Mouse (Mus musculus) urinary bladder, postnatal 4 days (tissue): ENCODE data around the gene Prox1.

Experiments
- DNase-seq, 2 experiments: peaks; one replicate each; pipeline ENCODE4 v3.0.0; 2021 to 2022; ENCODE audit warnings: low spot score in 2 of 2

Prox1 gene

GRCm38 (mm10) chr1:190173596-190173995 is 3.1 kb upstream of the Prox1 start:
- DNase-seq, result no peak

- no peak for DNase-seq
Observed at GRCm38 (mm10) chr1:190172979-190173461, 2.5 kb upstream of the Prox1 start.

DNA sequence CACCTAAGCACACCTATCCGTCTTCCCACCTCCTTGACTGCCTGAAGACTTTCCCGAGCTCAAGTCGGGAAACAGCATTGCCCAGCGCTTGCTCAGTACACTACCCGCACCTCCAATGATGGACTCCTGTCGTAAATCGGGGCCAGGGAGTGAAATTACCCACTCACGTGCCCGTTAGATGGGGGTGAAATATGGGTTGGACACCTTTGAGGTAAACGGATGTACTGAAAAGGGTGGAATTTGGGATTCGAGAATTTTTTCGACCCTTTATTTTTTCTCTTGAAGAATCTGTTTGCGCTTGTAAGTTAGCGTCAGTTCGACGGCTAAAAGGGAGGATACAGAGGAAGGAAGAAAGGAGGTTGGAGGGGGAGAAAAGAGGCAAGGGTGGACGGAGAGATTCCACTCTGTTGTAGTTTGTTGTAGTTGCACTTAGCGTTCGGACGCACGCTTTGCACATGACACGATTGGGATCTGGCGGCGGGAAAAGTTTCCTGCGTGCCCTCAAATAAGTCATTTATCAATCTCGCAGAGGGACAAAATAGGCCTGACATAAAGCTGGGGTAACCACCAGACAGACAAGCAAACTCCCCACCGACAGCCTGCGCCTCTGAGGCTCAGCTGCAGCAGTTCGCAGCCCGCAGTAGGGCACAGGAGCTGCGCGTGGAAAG is 1.9 kb upstream of the Prox1 start:
- no peak for DNase-seq

DNA sequence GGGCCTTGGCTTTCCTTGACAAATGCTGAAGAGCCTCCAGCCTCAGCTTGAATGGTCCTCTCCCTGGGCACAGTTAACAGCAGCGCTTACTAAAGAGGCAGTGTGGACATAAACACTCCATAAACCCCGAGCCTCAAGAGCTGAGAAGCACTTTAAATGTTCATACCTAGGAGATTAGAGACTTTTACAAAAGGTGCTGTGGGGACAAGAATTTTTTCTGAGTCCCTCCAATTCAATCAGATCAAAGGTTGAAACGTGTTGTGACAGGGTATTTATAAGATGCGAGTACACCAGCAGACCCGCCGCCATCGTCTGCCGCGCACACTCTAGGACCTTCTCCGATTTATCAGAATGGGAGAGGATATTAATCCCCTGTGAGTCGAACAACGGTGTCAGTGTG is 1.2 kb upstream of the Prox1 start:
- DNase-seq, result no peak

DNA sequence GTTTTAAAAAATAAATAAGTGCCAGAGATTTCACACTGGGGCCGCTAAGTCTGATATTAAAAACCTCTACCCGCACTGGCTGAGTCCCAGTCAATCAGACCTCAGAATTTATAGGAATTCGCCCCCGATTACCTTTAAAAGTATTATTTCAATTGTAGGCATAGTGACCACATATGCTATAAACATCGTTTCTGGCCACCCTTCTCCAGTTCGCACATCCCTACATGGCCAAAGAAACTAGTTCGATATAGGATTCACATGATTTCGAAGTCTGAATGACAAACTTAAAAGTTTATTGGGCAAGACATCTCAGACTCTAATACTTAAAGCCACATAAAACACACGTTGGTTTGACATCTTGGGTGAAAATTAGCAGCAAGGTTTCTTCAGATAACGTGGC is 827 bp upstream of the Prox1 start:
- DNase-seq, result no peak

DNA sequence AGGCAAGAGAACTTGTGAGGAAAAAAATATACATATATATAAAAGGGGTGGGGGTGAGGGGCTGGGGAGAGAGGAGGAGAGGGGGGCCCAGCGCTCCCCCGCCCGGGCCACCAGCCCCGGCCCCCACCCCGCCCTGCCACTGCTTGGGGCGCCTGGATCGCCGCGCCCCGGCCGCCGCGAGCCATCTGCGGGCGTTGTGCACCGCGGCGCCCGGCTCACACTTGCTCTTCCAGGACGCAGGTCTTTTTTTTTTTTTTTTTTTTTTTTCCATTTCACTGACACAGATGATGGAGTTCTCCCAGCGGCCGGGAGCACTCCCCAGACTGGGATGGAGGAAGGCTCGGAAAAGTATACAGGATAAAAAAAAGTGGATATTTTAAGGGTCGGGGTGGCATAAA is 304 bp upstream of the Prox1 start:
- DNase-seq, result no peak

- DNase-seq, result no peak
Observed at GRCm38 (mm10) chr1:190168761-190169671, 1.5 kb downstream of the Prox1 start.

DNA sequence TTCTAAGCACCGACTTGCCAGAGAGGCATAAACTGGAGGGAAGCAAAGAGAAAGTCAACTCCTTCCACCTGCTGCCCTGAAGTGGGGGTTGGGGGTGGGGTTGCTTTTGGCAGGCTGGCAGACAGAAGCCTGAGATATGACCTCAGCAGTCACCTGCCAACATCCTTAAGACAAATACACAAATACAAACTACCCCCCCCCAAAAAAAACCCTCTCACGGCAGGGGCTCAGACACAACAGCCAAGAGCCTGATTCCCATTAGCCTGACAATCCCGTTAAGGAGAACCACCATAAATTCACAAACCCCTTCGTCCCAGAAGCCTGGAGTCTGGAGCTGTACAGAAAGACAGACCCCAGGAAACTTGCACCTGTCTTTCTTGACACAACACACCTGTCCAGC is 2.4 kb downstream of the Prox1 start:
- DNase-seq, result no peak

DNA sequence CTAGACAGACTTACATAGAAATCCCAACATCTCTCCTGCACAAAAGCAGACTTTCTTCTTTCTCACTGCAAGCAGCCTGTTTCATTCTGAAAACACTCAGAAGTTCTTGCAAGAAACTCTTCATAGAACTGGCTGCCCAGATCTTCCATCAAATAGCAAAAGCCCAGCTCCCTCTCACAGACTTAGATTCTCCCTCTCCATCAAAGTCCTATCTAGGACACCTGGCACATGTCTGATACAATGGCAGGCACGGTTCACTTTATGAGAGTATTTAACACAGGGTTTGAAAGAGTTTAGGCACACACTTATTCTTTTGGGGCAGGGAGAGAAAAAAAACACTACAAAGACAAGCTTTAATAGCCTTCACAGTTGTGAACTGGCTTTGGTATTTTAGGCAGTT is 2.9 kb downstream of the Prox1 start:
- no peak for DNase-seq

DNA sequence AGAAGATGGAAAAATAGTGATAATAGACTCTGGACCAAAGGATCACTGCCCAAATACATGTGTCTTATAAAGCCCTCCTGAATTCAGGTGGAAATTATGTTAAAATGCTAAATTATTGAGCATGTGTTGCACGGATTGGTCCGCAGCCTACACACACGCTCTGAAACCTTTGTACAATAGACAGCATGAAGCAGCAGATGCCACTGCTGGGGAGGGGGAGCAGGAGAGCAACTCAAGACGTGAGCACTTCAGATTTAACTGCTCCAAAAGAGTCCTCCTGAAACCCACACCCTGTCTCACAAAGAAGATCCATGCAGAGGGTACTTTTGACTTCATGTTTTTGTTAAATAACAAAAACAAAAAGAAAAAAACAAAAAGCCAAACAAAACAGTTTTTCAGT is 5.0 kb downstream of the Prox1 start:
- no peak for DNase-seq

DNA sequence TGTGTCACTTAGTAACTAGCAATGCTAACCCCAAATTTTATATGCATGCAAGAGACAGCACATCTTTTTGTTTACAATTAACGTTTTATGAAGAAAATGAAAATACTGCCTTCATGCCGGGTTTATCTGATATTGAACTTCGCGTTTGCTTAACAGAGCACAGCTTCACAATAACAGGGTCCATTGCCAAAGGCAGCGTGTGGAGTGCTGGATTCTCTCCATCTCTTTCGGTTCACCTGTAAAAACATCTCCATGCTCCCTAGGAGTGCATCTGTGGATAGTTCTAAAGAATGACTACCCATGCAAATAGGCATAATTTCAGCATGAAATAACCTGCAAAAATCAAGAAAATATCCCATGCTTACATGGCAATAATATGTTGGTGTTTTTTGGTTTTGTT is 7.0 kb downstream of the Prox1 start:
- DNase-seq, result no peak

DNA sequence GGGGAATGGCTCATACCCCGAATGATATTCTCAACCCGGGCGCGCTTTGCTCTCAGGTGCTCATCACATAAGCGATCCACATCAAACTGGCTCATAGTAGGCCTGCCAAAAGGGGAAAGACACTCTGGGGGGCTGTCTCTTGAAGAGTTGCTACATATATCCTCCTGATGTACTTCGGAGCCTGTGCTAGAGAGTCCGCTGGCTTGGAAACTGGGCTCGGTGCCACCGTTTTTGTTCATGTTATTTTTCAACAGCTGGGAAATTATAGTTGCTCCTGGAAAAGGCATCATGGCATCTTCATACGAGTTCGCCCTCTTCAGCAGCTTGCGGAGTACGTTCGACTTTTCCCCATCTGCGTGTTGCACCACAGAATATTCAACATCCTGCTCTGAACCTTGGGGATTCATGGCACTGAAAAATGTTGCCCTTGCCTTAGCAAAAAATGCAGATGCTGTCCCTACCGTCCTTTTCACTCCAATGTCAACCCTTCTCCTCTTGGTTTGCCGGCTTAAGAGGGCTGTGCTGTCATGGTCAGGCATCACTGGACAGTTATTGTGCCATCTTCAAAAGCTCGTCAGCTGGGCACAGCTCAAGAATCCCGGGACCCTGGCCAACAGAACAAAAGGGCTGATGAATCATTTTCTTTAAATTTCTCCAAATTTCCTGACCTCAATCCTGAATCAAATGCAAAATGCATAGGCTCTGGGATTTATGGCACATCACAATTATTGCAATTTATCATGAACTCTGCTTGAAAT is 8.6 kb downstream of the Prox1 start:
- DNase-seq, result no peak

DNA sequence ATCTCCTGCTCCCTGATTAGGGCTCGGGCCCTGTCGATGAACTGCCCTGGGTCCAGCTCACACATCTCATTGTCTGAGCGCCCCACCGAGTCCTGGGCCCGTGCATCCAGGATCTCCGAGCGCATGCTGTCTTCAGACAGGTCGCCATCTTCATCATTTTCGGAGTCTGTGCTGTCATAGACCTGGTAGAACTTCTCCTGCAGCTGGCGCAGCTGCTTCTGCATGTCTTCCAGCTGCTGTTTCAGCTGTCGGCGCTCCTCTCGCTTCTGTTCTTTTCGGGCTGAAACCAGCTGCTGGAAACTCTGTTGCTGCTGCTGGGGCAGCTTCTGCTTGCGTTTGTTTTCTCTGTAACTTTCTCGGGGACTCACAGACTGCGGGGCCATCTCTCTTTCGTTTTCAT is 9.2 kb downstream of the Prox1 start:
- DNase-seq, result no peak

DNA sequence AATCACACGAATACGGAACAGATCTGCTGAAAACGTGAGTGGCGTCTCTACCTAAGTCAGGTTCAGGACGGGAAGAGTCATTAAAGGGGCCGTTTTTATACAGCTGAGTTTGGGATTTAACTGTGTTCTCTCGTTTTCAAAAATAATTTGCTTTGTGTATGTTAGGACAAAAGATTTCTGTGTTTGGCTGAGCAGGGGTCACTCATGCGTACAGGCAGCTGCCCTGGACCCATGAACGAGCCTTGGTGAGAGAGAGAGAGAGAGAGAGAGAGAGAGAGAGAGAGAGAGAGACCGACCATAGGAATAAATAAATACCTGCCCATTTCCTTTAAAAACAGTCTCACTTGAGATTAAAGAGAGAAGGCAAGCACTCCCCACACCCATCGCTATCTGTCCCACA is 11.1 kb downstream of the Prox1 start:
- no peak for DNase-seq

DNA sequence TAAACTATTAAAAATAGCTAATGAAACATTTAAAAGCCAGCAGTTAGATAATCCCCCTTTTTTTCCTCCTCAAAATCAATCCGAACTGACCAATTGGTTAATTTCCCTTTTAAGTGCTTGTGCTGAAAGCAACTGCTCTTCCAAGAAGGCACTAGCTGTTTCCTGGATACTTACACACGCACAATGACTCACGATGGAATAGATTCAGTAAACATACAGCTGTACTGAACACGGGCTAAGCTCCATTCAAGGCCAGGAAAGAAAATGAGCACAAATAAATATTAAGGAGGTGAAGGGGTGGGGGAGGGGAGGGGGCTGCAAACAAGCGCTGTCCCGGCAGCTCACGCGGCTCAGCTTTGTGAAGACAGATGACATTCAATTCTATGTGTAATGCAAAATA is 14.8 kb downstream of the Prox1 start:
- DNase-seq, result no peak

- DNase-seq, result no peak
Observed at GRCm38 (mm10) chr1:190155021-190155420, 15.5 kb downstream of the Prox1 start.

GRCm38 (mm10) chr1:190154292-190154691 is 16.2 kb downstream of the Prox1 start:
- DNase-seq, result no peak

DNA sequence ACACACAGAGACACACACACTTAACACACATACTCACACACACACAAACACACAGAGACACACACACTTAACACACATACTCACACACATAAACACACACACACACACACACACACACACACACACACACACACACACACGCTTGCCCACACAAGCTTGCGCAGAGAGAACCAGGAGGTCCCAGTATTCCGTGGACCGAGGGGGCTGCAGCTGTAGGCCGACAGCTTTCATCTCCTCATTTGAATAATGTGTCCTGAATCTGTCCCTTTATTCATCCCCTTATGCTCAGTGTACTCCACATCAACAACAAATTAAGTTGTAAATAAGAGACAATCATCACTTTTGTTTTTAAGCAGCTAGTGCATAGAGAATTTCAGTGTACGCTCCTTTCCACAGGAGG is 17.9 kb downstream of the Prox1 start:
- no peak for DNase-seq

GRCm38 (mm10) chr1:190149233-190149741 is 21.2 kb downstream of the Prox1 start:
- no peak for DNase-seq

- DNase-seq, result no peak
Observed at GRCm38 (mm10) chr1:190148661-190149232, 21.8 kb downstream of the Prox1 start.

DNA sequence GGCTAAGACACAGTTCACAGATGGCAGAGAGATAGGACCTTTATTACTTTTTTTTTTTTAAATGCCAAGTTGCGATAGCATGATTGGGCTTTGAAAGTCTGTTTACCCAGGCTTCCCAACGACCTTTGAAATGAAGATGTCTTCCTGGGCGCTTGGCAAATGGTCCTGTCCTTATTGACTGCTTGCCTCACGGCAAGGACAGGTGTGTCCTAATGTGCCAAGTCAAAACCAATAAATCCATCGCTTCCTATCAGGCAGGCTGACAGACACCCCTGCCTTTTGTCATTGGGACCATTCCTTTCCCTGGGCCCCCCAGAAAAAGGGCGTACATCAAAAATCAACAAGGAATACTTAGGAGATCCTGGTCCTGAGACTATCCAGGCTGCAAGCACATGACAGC is 22.7 kb downstream of the Prox1 start:
- no peak for DNase-seq

GRCm38 (mm10) chr1:190144416-190144815 is 26.1 kb downstream of the Prox1 start:
- no peak for DNase-seq
